15 mouse cellular contexts compared by ENCODE assay signal in the genomic region with DNA sequence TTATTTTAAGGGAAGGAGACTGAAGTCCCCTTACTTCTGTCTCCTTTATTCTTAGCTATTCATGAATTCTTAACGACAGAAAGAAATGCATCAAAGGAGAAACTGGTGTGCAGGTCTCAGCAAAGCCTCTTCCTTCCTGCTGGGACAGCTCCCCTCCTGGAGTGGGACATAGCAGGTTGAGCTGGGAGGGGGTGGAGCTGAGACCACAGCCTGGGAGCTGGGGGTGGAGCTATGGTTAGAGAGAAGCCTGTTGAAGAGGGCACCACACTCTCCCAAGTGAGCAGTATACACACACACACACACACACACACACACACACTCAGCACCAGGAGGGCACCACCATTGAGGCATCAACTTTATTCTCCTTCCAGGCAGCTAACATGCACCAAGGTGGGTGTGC.
"Had no signal": no experiment of that assay in that cellular context is flagged by ENCODE, and none has a peak within 500 bp of the region (broad histone marks: within the 10 kb centered on the region; RNA-seq: fewer than 3 reads in every experiment).

No protein-coding gene starts in this region.

- H3K4me2 ChIP-seq: midbrain, embryonic 11.5 days; neural tube, embryonic 15.5 days had no signal

- H3K4me3 ChIP-seq: megakaryocyte, embryonic 14.5 days; myocyte; neural tube, embryonic 15.5 days had no signal

- H3K27me3 ChIP-seq: neural tube, embryonic 15.5 days had no signal

- H3K36me3 ChIP-seq: neural tube, embryonic 15.5 days had no signal

- H3K4me1 ChIP-seq: megakaryocyte, embryonic 14.5 days had no signal

- DNase-seq: kidney, adult 11 months; kidney, adult 9 months; lung, adult 18-20 months; lung, postnatal 4 days; right cerebral cortex, adult 18-20 months; right cerebral cortex, postnatal 25 days; thymus, postnatal 25 days had no signal

- ATAC-seq: lung, postnatal 0 days had no signal

- H3K9me3 ChIP-seq: neural tube, embryonic 15.5 days had no signal

- H3K27ac ChIP-seq: kidney, postnatal 0 days; liver, embryonic 14.5 days; neural tube, embryonic 15.5 days; stomach, postnatal 0 days had no signal

- H3K9ac ChIP-seq: liver, embryonic 14.5 days; neural tube, embryonic 15.5 days had no signal
